Mouse (Mus musculus) olfactory bulb, adult 2 months (tissue): ENCODE measurements around the gene Myh2.

Source experiments
- CTCF ChIP-seq: fragments of 200-500 bp; IDR thresholded peaks from 2 replicates; pipeline ENCODE4 v1.5.1; 2012; ENCODE audit warnings: low read depth, mild to moderate bottlenecking, low read length, moderate library complexity; ENCODE audit not compliant: insufficient read depth
- POLR2A ChIP-seq: fragments of 200-500 bp; IDR thresholded peaks from 2 replicates; pipeline ENCODE4 v1.6.1; 2012; ENCODE audit warnings: mild to moderate bottlenecking, low read depth, low read length, moderate library complexity; ENCODE audit not compliant: insufficient read depth

- TF ChIP-seq CTCF (no peak), POLR2A (no peak)
Observed at GRCm38 (mm10) chr11:67172439-67172838, 1.6 kb downstream of the Myh2 start.
